Mouse (Mus musculus) activated CD4-positive, CD25-positive, alpha-beta regulatory T cell, adult 4 months (primary cell): Measurements from ENCODE around the gene Cdc123. TPM values are rescaled to one million over a fixed set of nuclear protein-coding genes. Genes with fewer than 3 reads are reported as not detected.
"Not testable (repeated sequence)": the region's sequence is repeated elsewhere in the genome, so short reads cannot be mapped to it uniquely, and the experiment has no call there.

Experiments used
- ATAC-seq: one replicate; pipeline ENCODE4 v1.8.0; 2017
- polyA plus RNA-seq, 2 experiments: library from polyadenylated mRNA; unstranded; fragments of 100-300 nt; shearing (Covaris generic); gene quantifications; one replicate each; pipeline ENCODE4 v1.2.1; 2017

The Cdc123 gene
- 100 to 1,000 TPM; 159 to 183 TPM for polyA plus RNA-seq

- peak; percentile 93 for ATAC-seq
Measured at GRCm38 (mm10) chr2:5844873-5845631, at the start of gene Cdc123, which contains the start of gene Nudt5. Gene Cdc123 (minus strand): TSS chr2:5845164. Gene Nudt5 (plus strand): TSS chr2:5845019.

DNA sequence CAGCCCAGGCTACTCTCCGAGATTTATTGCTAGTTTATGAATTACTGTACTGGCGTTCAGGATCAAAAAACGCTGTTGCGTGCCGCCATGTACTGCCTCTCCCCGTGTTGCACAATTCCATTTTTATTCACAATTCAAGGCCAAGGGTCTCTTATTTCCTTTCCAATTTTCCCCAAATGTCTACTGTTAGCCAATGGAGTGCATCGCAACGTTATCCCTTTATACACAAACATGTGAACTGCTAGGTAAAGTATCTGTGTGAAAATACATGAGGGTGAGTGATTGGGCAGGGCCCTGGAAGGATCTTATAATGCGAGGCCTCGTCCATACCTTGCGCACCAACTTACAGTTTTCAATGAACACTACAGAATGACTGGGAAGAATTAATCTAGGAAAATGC lies 49.3 kb upstream of the Cdc123 start:
- ATAC-seq: no peak

DNA sequence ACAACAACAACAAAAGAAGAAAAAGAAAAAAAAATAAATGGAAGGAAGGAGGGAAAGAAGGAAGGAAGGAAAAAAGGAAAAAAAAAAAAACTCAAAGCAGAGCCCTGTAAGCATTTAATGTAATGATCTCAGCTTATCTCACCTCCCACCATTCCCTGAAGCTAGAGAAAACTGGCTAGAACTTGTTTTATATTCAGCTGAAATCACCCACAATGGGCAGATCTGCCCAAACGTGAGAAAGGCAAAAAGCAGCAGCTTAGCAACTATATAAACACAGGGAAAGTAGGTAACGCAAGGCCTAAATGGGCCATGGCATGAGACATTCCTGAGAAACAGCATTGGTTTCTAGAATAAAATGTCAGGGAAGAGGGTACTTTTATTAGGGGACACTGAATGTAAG lies 44.4 kb upstream of the Cdc123 start:
- no peak for ATAC-seq

DNA sequence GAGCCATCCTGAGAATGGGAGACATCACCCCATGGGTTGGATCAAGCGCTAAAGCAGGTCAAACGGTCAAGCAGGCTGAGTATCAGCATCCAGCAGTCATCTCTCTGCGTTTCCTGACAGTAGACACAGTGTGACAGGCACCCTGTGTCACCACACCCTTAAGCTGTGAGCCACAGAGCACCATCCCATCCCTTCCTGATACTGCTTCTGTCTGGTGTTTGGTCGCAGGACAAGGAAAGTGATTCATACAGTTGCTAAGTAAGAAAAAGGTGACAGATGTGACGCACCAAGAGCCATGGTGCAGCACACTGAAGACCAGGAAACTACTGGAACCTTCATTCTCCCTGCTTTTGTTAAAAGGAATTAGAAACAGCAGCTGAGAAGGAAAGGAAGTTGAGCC lies 43.9 kb upstream of the Cdc123 start:
- ATAC-seq: no peak

DNA sequence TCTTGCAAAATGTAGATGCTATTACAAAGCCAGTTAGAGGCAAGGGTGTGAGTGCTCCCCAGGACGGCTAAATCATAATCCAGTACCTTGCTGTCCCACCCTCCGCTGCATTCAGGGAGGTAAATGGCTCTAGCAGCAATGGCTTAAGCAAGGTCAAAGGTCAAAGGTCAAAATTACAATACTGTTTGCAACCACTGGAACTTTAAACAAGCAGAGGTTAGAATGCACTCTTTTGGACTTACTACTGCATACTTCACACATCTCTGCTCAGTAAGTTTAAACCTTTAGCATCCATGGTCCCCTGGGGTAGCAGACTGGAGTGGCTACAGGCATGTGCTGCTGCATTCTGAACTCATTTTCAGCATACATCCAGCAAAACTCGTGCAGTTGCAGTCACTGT lies 32.5 kb upstream of the Cdc123 start:
- ATAC-seq: no peak

- no peak for ATAC-seq
Measured at GRCm38 (mm10) chr2:5869746-5870145, 24.8 kb upstream of the Cdc123 start.

GRCm38 (mm10) chr2:5867681-5868080 lies 22.7 kb upstream of the Cdc123 start:
- ATAC-seq: no peak

DNA sequence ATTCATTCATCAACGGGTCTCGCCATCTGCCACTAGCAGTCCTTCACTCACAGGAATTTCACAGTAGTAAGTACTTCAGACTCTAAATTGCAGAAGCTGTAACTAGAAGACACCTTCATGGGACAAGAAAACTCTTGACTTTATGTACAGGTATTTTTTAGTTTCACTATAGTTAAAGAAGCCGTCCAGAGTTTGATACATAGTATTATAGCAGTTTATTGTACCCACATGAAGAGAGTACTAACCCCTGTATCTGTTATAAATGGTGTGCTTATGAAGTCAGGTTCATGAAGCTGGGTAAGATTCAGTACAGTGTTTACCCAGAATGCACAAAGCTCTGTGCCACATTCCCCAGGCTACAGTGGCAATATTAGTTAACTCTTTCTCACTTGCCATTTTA lies 17.9 kb upstream of the Cdc123 start, which contains the start of gene Gm13199:
Gene Gm13199, minus strand, starts transcription at position 101 of the 400 bp plus-strand sequence.
- ATAC-seq: no peak

GRCm38 (mm10) chr2:5851866-5852265 lies 6.9 kb upstream of the Cdc123 start:
- ATAC-seq: no peak

DNA sequence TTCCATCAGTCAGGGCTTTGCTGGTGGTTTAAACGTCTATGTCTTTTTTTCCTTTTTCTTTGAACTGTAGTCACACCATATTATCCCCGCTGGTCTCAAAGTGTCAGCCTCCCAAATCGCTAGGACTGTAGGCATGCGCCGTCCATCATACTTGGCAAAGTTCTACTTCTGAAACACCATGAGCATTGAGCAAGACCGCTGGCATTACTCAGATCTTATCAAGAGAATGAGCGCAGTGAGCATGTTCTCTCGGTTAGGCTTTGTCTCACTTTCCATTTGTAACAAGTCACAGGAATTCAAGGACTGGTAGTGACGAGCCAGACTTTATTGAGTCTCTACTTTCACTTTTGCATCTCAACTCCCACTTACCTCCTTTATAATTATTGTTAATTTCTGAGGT lies 6.2 kb upstream of the Cdc123 start:
- ATAC-seq: no peak

GRCm38 (mm10) chr2:5845826-5846225 lies 862 bp upstream of the Cdc123 start:
- no peak for ATAC-seq

DNA sequence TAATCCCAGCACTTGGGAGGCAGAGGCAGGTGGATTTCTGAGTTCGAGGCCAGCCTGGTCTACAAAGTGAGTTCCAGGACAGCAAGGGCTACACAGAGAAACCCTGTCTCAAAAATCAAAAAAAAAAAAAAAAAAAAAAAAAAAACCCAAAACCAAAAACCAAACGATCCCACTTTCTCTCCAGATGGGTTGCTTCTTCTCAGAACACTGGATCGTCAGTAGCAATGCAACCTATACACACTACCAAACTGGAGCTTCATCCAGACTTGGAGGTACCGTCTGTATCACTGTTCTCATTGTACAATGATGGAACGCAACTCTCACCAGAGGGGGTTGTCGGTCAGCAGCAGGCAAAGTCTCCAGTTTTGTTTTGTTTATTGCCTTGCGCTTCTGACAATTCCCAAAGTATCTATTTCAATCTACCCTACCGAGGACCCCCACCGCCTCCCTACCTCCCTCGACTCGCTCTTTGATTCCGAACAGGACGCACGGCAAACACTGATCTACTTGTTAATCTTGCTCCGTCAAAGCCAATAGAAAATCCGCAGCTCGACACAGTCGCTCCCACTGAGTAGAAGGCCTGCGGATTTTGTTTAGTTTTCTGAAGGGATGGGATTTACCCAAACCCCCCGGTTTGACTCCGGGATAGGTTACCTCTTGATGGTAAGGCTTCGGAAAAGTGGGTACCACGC lies 637 bp downstream of the Cdc123 start:
- peak; percentile 16 for ATAC-seq

DNA sequence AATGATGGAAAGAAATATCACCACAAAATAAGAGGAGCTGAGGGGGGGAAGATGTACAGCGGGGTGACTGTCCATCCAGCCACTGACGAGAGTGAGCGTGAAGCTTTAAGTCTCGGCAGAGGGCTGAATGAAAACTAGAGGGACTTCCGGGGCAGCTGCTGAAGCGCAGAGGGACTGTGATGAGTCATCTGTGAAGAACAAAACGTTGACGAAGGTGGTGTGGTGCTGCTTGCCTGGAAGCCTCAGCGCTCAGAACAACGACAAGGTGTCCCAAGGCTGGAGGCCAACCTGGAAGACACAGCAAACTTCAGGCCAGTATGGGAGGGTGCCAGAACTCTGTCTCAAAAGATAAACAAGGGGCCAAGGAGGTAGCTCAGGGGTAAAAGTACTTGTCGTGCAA lies 4.1 kb downstream of the Cdc123 start:
- no peak for ATAC-seq

GRCm38 (mm10) chr2:5825265-5825913 lies 19.6 kb downstream of the Cdc123 start:
- no peak for ATAC-seq

DNA sequence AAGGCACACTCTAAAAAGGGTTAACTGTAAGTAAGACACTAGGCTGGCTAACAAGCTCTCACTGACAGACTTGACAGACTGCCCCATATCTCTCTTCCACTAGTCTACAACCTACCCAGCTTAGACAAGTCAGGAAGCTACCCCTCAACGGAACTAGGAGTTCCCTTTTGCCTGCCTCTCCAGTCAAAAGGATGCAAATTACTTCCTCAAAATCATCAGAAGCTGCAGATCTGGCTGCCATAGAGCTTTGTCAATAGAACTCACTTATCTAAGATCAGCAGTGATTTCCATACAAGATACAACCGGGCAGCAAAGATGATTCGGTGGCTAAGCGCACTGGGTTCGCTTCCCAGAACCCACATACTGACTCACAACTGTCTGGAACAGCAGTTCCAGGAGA lies 20.3 kb downstream of the Cdc123 start:
- ATAC-seq: no peak

DNA sequence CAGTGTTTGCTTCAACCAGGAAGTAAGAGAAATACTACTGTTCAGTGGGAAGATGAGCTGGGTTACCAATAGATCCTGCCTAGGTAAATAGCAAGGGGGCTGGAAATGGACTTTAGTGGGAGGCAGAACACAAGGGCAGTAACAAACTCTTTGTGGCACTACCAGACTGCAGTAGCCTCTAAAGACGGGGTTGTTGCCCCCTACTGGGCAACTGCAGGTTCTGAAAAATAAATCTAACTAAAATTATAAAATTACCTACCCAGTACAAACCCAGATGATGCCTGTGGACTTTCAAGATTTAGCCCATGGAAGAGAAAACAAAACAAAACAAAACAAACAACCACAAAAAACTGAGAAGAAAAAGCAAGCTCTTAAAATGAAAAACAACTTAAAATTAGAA lies 20.8 kb downstream of the Cdc123 start:
- no peak for ATAC-seq

DNA sequence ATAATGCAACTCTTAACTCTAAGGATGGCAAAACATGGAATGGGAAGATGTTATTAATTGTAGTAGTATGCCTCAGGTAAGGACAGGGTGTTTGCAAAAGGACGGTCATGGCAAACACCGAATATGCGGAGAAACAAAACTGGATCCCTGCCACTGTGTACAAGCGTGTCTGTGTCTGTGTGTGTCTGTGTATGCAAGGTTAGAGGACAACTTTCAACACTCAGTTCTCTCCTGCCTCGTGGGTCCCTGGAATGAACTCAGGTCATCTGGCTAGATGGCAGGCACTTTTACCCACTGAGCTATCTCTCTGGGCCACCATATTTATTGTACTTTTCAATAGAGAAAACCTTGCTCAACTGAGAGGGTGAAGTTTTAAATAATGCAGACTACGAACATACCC lies 22.5 kb downstream of the Cdc123 start:
- no peak for ATAC-seq

- no peak for ATAC-seq
Measured at GRCm38 (mm10) chr2:5821264-5821663, 23.7 kb downstream of the Cdc123 start.

DNA sequence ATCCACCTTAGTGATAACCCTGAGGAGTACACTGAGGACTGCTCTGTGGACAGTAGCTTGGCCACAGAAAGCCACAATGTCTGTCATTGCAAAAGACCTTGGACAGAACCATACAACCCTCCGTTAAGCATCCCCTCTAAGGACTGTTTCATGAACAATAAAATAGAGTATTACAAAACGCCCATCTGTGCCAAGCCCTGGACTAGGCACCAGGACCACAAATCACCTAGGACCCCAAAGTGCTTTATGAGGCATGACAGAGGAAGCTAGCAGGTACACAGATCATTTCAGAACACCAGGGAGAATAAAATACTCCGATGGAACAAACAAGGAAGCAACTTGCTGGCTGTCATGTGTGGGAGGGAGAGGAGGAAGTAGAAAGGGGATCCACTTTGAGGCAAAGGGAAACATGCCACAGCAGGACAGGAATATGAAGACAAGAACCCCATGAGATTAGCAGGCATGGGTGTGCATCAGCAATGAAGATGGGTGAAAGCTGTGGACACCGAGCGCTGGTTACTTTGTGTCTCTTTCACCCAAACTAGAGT lies 33.7 kb downstream of the Cdc123 start:
- ATAC-seq: no peak

GRCm38 (mm10) chr2:5810036-5810718 lies 34.8 kb downstream of the Cdc123 start:
- no peak for ATAC-seq

DNA sequence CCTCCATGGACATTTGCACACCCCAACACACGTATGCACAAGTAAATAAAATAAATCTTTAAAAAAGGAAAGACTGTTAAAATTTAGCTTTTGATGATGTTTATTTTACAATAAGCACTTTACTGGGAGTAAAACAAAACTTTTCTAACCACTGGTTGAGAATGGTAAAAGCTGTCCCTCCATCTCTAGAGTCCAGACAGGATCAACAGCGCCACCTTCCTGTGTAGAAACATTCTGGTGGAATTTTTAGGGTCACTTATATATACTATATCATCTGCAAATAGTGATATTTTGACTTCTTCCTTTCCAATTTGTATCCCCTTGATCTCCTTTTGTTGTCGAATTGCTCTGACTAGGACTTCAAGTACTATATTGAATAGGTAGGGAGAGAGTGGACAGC lies 38.8 kb downstream of the Cdc123 start:
- ATAC-seq: not testable (repeated sequence)

- ATAC-seq: no peak
Measured at GRCm38 (mm10) chr2:5805228-5805627, 39.7 kb downstream of the Cdc123 start.
